Mouse (Mus musculus) liver, embryonic 14.5 days (tissue): ENCODE results near the gene Cdc42ep2. TPM values are rescaled to one million over a fixed set of nuclear protein-coding genes. Genes with fewer than 3 reads are reported as not detected.

Experiments used
- ATAC-seq: fragments of 200-750 bp; cut with Nextera tagmentation; 2 replicates; pipeline ENCODE4 v1.8.0; 2017; ENCODE audit warnings: moderate number of reproducible peaks, mild to moderate bottlenecking, moderate library complexity; ENCODE audit not compliant: insufficient read depth
- DNase-seq, 3 experiments: peaks; one replicate each; pipeline ENCODE4 v3.0.0-alpha.2; 2012 to 2013; ENCODE audit warnings: low read depth in 3 of 3, low spot score in 3 of 3
- H3K27ac ChIP-seq: fragments of 300-500 bp; sonication (generic); 2 replicates; pipeline ENCODE4 v1.5.1; 2014; ENCODE audit warnings: moderate library complexity, mild to moderate bottlenecking, control low read depth, inconsistent platforms
- H3K27me3 ChIP-seq: fragments of 300-500 bp; sonication (generic); 2 replicates; pipeline ENCODE4 v1.6.1; 2014; ENCODE audit warnings: mild to moderate bottlenecking, low read length, moderate library complexity; ENCODE audit not compliant: control insufficient read depth, insufficient read depth
- H3K36me3 ChIP-seq: fragments of 300-500 bp; sonication (generic); replicated peaks from 2 replicates; pipeline ENCODE4 v1.6.1; 2014; ENCODE audit warnings: low read depth; ENCODE audit not compliant: control insufficient read depth, insufficient read depth
- H3K4me1 ChIP-seq, 2 experiments: fragments of 200-500 bp in 1 of 2; fragments of 300-500 bp in 1 of 2; sonication (generic) in 1 of 2; replicated peaks; 2 replicates each; pipeline ENCODE4 v1.6.1; 2012 to 2014; ENCODE audit warnings: antibody characterized with exemption in 1 of 2, inconsistent platforms in 1 of 2, low read length in 1 of 2; ENCODE audit not compliant: control insufficient read depth in 2 of 2, insufficient read depth in 2 of 2
- H3K4me2 ChIP-seq: fragments of 300-500 bp; sonication (generic); 2 replicates; pipeline ENCODE4 v1.6.1; 2014; ENCODE audit warnings: low read depth, mild to moderate bottlenecking, control low read depth, moderate library complexity
- H3K4me3 ChIP-seq, 2 experiments: fragments of 200-500 bp in 1 of 2; fragments of 300-500 bp in 1 of 2; sonication (generic) in 1 of 2; 2 replicates each; pipeline ENCODE4 v1.5.1; 2012 to 2014; ENCODE audit warnings: low read depth in 2 of 2, low read length in 2 of 2, mild to moderate bottlenecking in 2 of 2, control low read depth in 1 of 2, inconsistent platforms in 1 of 2, moderate library complexity in 1 of 2; ENCODE audit not compliant: insufficient read depth in 1 of 2
- H3K9ac ChIP-seq: fragments of 300-500 bp; sonication (generic); replicated peaks from 2 replicates; pipeline ENCODE4 v1.6.1; 2014; ENCODE audit warnings: mild to moderate bottlenecking, control low read depth, moderate library complexity
- H3K9me3 ChIP-seq: fragments of 300-500 bp; sonication (generic); 2 replicates; pipeline ENCODE4 v1.6.1; 2016; ENCODE audit warnings: low read length, mixed read lengths; ENCODE audit not compliant: control insufficient read depth
- CTCF ChIP-seq: IDR thresholded peaks from 2 replicates; pipeline ENCODE4 v1.5.1; 2016; ENCODE audit warnings: antibody characterized with exemption, low read depth, control low read depth
- EP300 ChIP-seq: IDR thresholded peaks from 2 replicates; pipeline ENCODE4 v1.6.1; 2016; ENCODE audit warnings: antibody characterized with exemption, low read depth
- WGBS: fragments of 180-500 bp; shearing (Covaris S2); extraction: QIAGEN DNeasy Blood & Tissue Kit; methylation state at CpG from one replicate; pipeline ENCODE4 v1.1.7; 2014; ENCODE audit not compliant: insufficient replicate concordance; 5-methylcytosine and 5-hydroxymethylcytosine counted together
- polyA plus RNA-seq, 2 experiments: library from polyadenylated mRNA; depleted of rRNA in 1 of 2; stranded (reverse) in 1 of 2; unstranded in 1 of 2; fragments of >200 nt; fragmentation: Nextera tagmentation in 1 of 2; extraction: Ambion mirVana in 1 of 2; gene quantifications; 2 replicates each; pipeline versions ENCODE4 v1.2.1 to v1.2.3; 2012 to 2014

Gene Cdc42ep2
- polyA plus RNA-seq, 2 experiments: 2.1 to 2.2 TPM

GRCm38 (mm10) chr19:5921715-5922114 lies 2.9 kb downstream of the Cdc42ep2 start:
- no peaks in the 10 kb centered on the region for H3K9me3 ChIP-seq

GRCm38 (mm10) chr19:5913007-5913719 lies 11.5 kb downstream of the Cdc42ep2 start, which contains the start of gene Dpf2:
TSS of gene Dpf2 (minus strand) at chr19:5913010.
- peak within 1 kb of the TSS; percentile 99 for H3K9ac ChIP-seq
- no peaks in the 10 kb centered on the region for H3K27me3 ChIP-seq
- DNase-seq: peak in 1 of 3 experiments; percentile 52
- 6% methylated on average over 13 of the region's 13 CpGs for WGBS
- peak; percentile 51 for ATAC-seq
- TF ChIP-seq EP300 (no peak), CTCF (no peak)
- H3K9me3 ChIP-seq: no peaks in the 10 kb centered on the region
- peak within 1 kb of the TSS; percentile 97 to 99 for H3K4me3 ChIP-seq
- peaks cover 12% of the 10 kb centered on the region for H3K36me3 ChIP-seq
- H3K27ac ChIP-seq: peak within 1 kb of the TSS; percentile 80
- peaks cover 20 to 29% of the 10 kb centered on the region in 2 experiments for H3K4me1 ChIP-seq
- H3K4me2 ChIP-seq: peak within 1 kb of the TSS; percentile 94

More at GRCm38 (mm10) chr19:5921715-5922114, 2.9 kb downstream of the Cdc42ep2 start:
- peak overlapping the region; percentile 44 for H3K9ac ChIP-seq
- H3K27ac ChIP-seq: peak overlapping the region; percentile 37
- H3K27me3 ChIP-seq: peaks cover 7% of the 10 kb centered on the region
- DNase-seq (peak in 1 of 3 experiments; percentile 56), ATAC-seq (peak; percentile 30; the same call in 1 of the 2 replicates)
- H3K4me2 ChIP-seq: peak overlapping the region; percentile 100
- H3K36me3 ChIP-seq: no peaks in the 10 kb centered on the region
- H3K4me1 ChIP-seq: peaks cover 34 to 36% of the 10 kb centered on the region in 2 experiments
- H3K4me3 ChIP-seq: peak overlapping the region; percentile 0 to 30; a peak in 3 of 4 replicates
- TF ChIP-seq EP300: no peak
- no peak for TF ChIP-seq CTCF
- 17% methylated on average over 9 of the region's 9 CpGs for WGBS

- Histone ChIP-seq H3K9me3 (no peaks in the 10 kb centered on the region), H3K27ac (peak overlapping the region; percentile 80), H3K36me3 (peaks cover 12% of the 10 kb centered on the region), H3K4me2 (peak overlapping the region; percentile 94), H3K4me1 (peaks cover 20 to 29% of the 10 kb centered on the region in 2 experiments), H3K27me3 (no peaks in the 10 kb centered on the region), H3K9ac (peak overlapping the region; percentile 99), H3K4me3 (peak overlapping the region; percentile 97 to 99)
- DNase-seq (peak; percentile 99), ATAC-seq (peak; percentile 96)
- under 1% methylated on average over 59 of the region's 59 CpGs for WGBS
- no peak for TF ChIP-seq EP300
- TF ChIP-seq CTCF: peak; percentile 57
Observed at GRCm38 (mm10) chr19:5912103-5913006, 12.3 kb downstream of the Cdc42ep2 start.

GRCm38 (mm10) chr19:5911430-5912102 lies 13.1 kb downstream of the Cdc42ep2 start:
- Histone ChIP-seq H3K4me2 (peak overlapping the region; percentile 94), H3K4me1 (peaks cover 20 to 29% of the 10 kb centered on the region in 2 experiments), H3K9me3 (no peaks in the 10 kb centered on the region), H3K27me3 (no peaks in the 10 kb centered on the region), H3K4me3 (peak overlapping the region; percentile 97 to 99), H3K27ac (peak overlapping the region; percentile 33), H3K36me3 (peaks cover 19% of the 10 kb centered on the region), H3K9ac (peak overlapping the region; percentile 99)
- DNase-seq (no peak), ATAC-seq (no peak)
- WGBS: under 1% methylated on average over 14 of the region's 14 CpGs
- no peak for TF ChIP-seq CTCF
- TF ChIP-seq EP300: no peak
